Mouse (Mus musculus) kidney, adult 2 months (tissue): ENCODE results near the gene Meioc.

Experiments
- CTCF ChIP-seq: fragments of 200-500 bp; conservative IDR thresholded peaks from 2 replicates; pipeline ENCODE4 v1.5.1; 2011; ENCODE audit warnings: low read depth, mild to moderate bottlenecking, control low read depth, low read length, moderate library complexity, mixed read lengths; ENCODE audit not compliant: insufficient read depth, insufficient read length
- POLR2A ChIP-seq: fragments of 200-500 bp; IDR thresholded peaks from one replicate; pipeline ENCODE4 v1.6.1; 2011; ENCODE audit warnings: low read depth, low read length, control low read depth

DNA sequence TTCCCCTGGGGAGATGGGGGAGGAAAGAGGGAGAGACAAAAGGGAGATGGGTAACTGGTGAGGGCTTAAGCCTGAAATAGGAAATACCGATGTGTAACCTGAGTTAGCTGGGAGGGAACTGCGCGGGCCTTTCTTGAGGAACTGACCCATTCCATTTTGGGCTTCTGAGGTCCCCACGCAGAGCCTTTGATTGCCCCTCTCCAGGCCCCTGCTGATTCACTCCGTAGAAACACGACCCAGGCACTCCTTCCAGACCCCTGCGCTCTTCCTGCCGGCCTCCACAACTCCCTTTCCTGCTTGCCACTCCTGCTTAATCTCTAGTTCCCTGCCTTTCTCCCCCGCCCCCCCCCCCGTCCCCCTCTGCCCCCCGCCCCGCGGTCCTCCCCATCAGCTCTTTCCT, 30.8 kb upstream of the Meioc start:
- TF ChIP-seq CTCF (no peak), POLR2A (no peak)
